Mouse (Mus musculus): ENCODE data around the gene Lce1m. TPM values are rescaled to one million over a fixed set of nuclear protein-coding genes. Genes with fewer than 3 reads are reported as not detected.
"Not testable (repeated sequence)": the region's sequence is repeated elsewhere in the genome, so short reads cannot be mapped to it uniquely, and the experiment has no call there.

Gene Lce1m
- not detected in 2 replicates for total RNA-seq (2014; rRNA removed)
- polyA plus RNA-seq (2012; rRNA removed): not detected in 2 replicates

- H3K27me3 ChIP-seq (ENCODE audit: control insufficient read depth, insufficient read depth, low read length): no peaks in the 10 kb centered on the region
- no peaks in the 10 kb centered on the region for H3K4me1 ChIP-seq (ENCODE audit: control insufficient read depth, insufficient read depth, low read length)
- no peak within 1 kb of the TSS for H3K9ac ChIP-seq (ENCODE audit: low read depth, low read length)
- H3K36me3 ChIP-seq (ENCODE audit: control insufficient read depth, insufficient read depth, low read length): no peaks in the 10 kb centered on the region
- no peak within 1 kb of the TSS for H3K27ac ChIP-seq (replicated peaks; ENCODE audit: insufficient read depth, low read depth, low read length)
- H3K79me2 ChIP-seq (ENCODE audit: control insufficient read depth, insufficient read depth, low read length): no peaks in the 10 kb centered on the region
- WGBS: 93% methylated on average over 2 of the region's 2 CpGs
- TF ChIP-seq POLR2A (IDR thresholded peaks at IDR 0.05; ENCODE audit: extremely low read depth, insufficient read depth, low read length) (no peak), CTCF (IDR thresholded peaks at IDR 0.05; ENCODE audit: low read depth, low read length) (no peak)
- DNase-seq (ENCODE audit: extremely low read depth, low read depth, low spot score): no peak
- no peak within 1 kb of the TSS for H3K4me3 ChIP-seq (ENCODE audit: insufficient read depth, low read depth, low read length)
Observed at GRCm38 (mm10) chr3:93018960-93019359, at the start of gene Lce1m. Gene Lce1m, minus strand, starts transcription at chr3:93019060.

GRCm38 (mm10) chr3:93068523-93068922 lies 49.7 kb upstream of the Lce1m start, which contains the start of gene Gm4858:
Gene Gm4858, plus strand, starts transcription at chr3:93068823.
- not testable (repeated sequence) for H3K27ac ChIP-seq (replicated peaks; ENCODE audit: insufficient read depth, low read depth, low read length); H3K4me1 ChIP-seq (ENCODE audit: control insufficient read depth, insufficient read depth, low read length); H3K4me3 ChIP-seq (ENCODE audit: insufficient read depth, low read depth, low read length); H3K79me2 ChIP-seq (ENCODE audit: control insufficient read depth, insufficient read depth, low read length); H3K27me3 ChIP-seq (ENCODE audit: control insufficient read depth, insufficient read depth, low read length); H3K9ac ChIP-seq (ENCODE audit: low read depth, low read length); DNase-seq (ENCODE audit: extremely low read depth, low read depth, low spot score); H3K36me3 ChIP-seq (ENCODE audit: control insufficient read depth, insufficient read depth, low read length)

GRCm38 (mm10) chr3:93052826-93053474 lies 34.1 kb upstream of the Lce1m start:
- Histone ChIP-seq H3K36me3 (ENCODE audit: control insufficient read depth, insufficient read depth, low read length) (no peaks in the 10 kb centered on the region), H3K4me3 (ENCODE audit: insufficient read depth, low read depth, low read length) (no peak overlapping the region), H3K27me3 (ENCODE audit: control insufficient read depth, insufficient read depth, low read length) (no peaks in the 10 kb centered on the region), H3K4me1 (ENCODE audit: control insufficient read depth, insufficient read depth, low read length) (no peaks in the 10 kb centered on the region), H3K79me2 (ENCODE audit: control insufficient read depth, insufficient read depth, low read length) (no peaks in the 10 kb centered on the region), H3K9ac (ENCODE audit: low read depth, low read length) (no peak overlapping the region), H3K27ac (replicated peaks; ENCODE audit: insufficient read depth, low read depth, low read length) (no peak overlapping the region)
- WGBS: 60% methylated on average over 10 of the region's 10 CpGs
- TF ChIP-seq CTCF (IDR thresholded peaks at IDR 0.05; ENCODE audit: low read depth, low read length): no peak; the same call in 1 of the 2 replicates
- DNase-seq (ENCODE audit: extremely low read depth, low read depth, low spot score): peak; percentile 2

GRCm38 (mm10) chr3:93050182-93050581 lies 31.3 kb upstream of the Lce1m start:
- no peak for TF ChIP-seq POLR2A (IDR thresholded peaks at IDR 0.05; ENCODE audit: extremely low read depth, insufficient read depth, low read length)
- TF ChIP-seq CTCF (IDR thresholded peaks at IDR 0.05; ENCODE audit: low read depth, low read length): no peak
- 78% methylated on average over 1 of the region's 1 CpGs for WGBS
- Histone ChIP-seq H3K4me1 (ENCODE audit: control insufficient read depth, insufficient read depth, low read length) (no peaks in the 10 kb centered on the region), H3K4me3 (ENCODE audit: insufficient read depth, low read depth, low read length) (no peak overlapping the region), H3K27me3 (ENCODE audit: control insufficient read depth, insufficient read depth, low read length) (no peaks in the 10 kb centered on the region), H3K36me3 (ENCODE audit: control insufficient read depth, insufficient read depth, low read length) (no peaks in the 10 kb centered on the region), H3K9ac (ENCODE audit: low read depth, low read length) (no peak overlapping the region), H3K27ac (replicated peaks; ENCODE audit: insufficient read depth, low read depth, low read length) (no peak overlapping the region), H3K79me2 (ENCODE audit: control insufficient read depth, insufficient read depth, low read length) (no peaks in the 10 kb centered on the region)
- DNase-seq (ENCODE audit: extremely low read depth, low read depth, low spot score): no peak

GRCm38 (mm10) chr3:93031450-93031849 lies 12.6 kb upstream of the Lce1m start:
- Histone ChIP-seq H3K36me3 (ENCODE audit: control insufficient read depth, insufficient read depth, low read length) (no peaks in the 10 kb centered on the region), H3K4me3 (ENCODE audit: insufficient read depth, low read depth, low read length) (no peak overlapping the region), H3K9ac (ENCODE audit: low read depth, low read length) (no peak overlapping the region), H3K79me2 (ENCODE audit: control insufficient read depth, insufficient read depth, low read length) (no peaks in the 10 kb centered on the region), H3K27me3 (ENCODE audit: control insufficient read depth, insufficient read depth, low read length) (no peaks in the 10 kb centered on the region), H3K27ac (replicated peaks; ENCODE audit: insufficient read depth, low read depth, low read length) (no peak overlapping the region), H3K4me1 (ENCODE audit: control insufficient read depth, insufficient read depth, low read length) (no peaks in the 10 kb centered on the region)
- 0 out of 2 replicates have a peak, but pooled peaks have one; percentile 27 for TF ChIP-seq CTCF (IDR thresholded peaks at IDR 0.05; ENCODE audit: low read depth, low read length)
- no peak for TF ChIP-seq POLR2A (IDR thresholded peaks at IDR 0.05; ENCODE audit: extremely low read depth, insufficient read depth, low read length)
- WGBS: 39% methylated on average over 5 of the region's 5 CpGs
- peak; percentile 10 for DNase-seq (ENCODE audit: extremely low read depth, low read depth, low spot score)

- H3K27me3 ChIP-seq (ENCODE audit: control insufficient read depth, insufficient read depth, low read length): no peaks in the 10 kb centered on the region; the same call in 1 of the 2 replicates
- no peaks in the 10 kb centered on the region for H3K79me2 ChIP-seq (ENCODE audit: control insufficient read depth, insufficient read depth, low read length)
- H3K27ac ChIP-seq (replicated peaks; ENCODE audit: insufficient read depth, low read depth, low read length): no peak overlapping the region
- H3K36me3 ChIP-seq (ENCODE audit: control insufficient read depth, insufficient read depth, low read length): no peaks in the 10 kb centered on the region
- TF ChIP-seq POLR2A (IDR thresholded peaks at IDR 0.05; ENCODE audit: extremely low read depth, insufficient read depth, low read length) (no peak), CTCF (IDR thresholded peaks at IDR 0.05; ENCODE audit: low read depth, low read length) (no peak)
- H3K4me1 ChIP-seq (ENCODE audit: control insufficient read depth, insufficient read depth, low read length): no peaks in the 10 kb centered on the region
- 79% methylated on average over 2 of the region's 2 CpGs for WGBS
- DNase-seq (ENCODE audit: extremely low read depth, low read depth, low spot score): no peak
- H3K9ac ChIP-seq (ENCODE audit: low read depth, low read length): no peak overlapping the region
- H3K4me3 ChIP-seq (ENCODE audit: insufficient read depth, low read depth, low read length): no peak overlapping the region
Observed at GRCm38 (mm10) chr3:93025486-93025885, 6.6 kb upstream of the Lce1m start.

Data from liver, adult 2 months (tissue).